Mouse (Mus musculus) CD4-positive helper T cell, adult 2 months (primary cell): ENCODE data around the gene Zfp990.
"Not testable (repeated sequence)": the region's sequence is repeated elsewhere in the genome, so short reads cannot be mapped to it uniquely, and the experiment has no call there.

Experiments
- DNase-seq: peaks from one replicate; pipeline ENCODE4 v3.0.0-alpha.2; 2012; ENCODE audit warnings: low read depth, missing footprints, low spot score

The Zfp990 gene

DNA sequence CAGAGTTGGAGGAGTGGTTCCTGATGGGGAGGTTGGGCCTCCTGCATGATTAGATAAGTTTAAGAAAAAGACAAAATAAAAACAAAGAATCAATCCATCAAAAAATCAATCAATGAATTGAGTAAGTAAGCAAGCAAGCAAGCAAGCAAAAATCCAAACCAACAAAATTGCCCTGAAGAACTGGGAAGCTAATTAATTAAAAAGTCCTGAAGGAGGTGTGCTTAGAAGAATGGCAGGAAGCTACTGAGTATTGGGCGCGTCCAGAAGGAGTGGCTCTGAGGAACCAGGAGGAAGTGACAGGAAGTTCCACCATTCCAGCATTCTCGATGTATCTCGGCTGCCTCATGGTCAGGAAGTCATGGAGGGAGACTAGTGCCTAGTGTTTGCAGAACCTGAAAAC, at the start of gene Zfp990:
Gene Zfp990 (plus strand): TSS at position 301 of the 400 bp plus-strand sequence.
- not testable (repeated sequence) for DNase-seq

DNA sequence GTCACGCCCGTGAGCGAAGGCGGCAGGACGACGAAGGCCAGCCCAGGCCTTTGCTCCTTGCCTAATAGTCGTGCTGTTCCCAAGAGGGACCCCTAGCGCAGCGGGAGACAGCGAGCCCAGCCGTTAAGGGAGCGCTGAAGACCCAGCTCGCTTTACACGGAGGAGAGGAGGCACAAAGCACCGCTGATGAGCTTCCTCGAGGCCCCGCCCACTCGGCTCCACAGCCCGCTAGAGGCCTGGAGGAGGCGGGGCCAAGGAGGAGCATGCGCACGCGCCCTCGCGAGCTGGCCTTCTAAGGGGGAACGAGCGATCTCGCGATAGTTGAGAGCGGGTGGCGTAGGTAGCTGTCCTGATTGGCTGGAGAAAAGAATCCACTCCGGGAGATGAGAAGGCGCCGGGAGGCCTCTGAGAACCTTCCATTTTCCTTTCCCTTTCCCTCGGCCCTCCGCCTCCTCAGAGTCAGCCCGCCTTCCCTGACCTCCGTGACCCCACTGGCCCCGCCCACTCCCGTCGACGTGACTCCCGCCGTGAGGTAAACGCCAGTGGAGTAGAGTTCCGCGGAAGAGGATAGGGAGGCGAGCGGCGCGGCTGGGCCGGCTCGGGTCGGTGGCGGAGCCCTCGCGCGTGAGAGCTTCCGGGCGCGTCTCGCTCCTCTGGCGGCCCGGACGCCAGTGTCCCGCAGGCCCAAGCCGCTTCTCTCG, 46.9 kb upstream of the Zfp990 start:
- DNase-seq: peak; percentile 67

DNA sequence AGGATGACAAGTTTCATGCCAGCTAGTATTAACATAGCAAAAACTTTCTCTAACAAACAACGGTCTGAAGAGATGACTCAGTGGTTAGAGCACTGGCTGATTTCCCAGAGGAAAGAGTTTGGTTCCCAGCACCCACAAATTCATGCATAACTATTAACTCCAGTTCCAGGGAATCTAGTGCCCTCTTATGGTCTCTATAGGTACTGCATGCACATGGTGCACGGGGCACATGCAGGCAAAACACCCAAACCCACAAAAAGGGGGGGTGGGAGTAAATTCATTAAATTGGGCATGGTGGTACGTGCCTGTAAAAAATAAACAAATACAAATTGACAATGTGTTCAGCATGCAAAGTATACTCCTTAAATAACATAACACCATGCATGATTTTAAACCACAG, 32.4 kb upstream of the Zfp990 start:
- no peak for DNase-seq

DNA sequence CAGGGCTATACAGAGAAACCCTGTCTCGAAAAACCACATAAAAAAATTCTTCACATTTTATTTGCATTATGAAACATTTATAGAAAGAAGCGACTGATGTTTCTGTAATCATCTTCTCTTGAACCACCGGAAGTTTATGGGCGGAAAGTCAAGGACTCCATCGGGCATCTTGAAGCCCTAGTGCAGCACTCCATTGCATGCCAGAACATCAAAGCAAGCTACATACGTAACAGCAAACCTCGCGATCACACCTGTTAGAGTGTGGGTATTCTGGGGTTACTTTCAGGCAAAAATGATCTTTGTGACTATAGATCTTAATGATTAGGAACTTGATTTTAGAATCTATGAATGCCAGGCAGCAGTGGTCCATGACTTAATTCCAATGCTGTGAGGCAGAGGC, 29.9 kb upstream of the Zfp990 start:
- DNase-seq: not testable (repeated sequence)

DNA sequence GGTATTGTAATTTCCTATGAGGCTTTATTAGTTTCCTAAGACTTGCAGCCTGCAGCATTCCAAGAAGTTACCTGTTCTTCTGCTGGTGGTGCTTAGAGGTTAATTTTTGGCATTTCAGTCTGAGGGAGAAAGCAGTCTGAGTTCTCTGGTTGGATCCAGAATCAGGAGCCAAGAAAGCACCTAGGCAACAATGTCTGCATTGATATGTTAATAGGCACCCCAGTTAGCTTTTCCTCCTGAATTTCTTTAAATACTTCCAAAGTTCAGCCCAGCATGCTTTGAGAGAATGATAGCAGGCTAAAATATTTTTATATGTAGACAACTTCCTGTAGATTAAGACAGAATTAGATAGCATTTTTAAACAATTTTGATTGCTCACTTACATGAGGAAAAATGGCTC, 21.2 kb upstream of the Zfp990 start:
- DNase-seq: no peak

DNA sequence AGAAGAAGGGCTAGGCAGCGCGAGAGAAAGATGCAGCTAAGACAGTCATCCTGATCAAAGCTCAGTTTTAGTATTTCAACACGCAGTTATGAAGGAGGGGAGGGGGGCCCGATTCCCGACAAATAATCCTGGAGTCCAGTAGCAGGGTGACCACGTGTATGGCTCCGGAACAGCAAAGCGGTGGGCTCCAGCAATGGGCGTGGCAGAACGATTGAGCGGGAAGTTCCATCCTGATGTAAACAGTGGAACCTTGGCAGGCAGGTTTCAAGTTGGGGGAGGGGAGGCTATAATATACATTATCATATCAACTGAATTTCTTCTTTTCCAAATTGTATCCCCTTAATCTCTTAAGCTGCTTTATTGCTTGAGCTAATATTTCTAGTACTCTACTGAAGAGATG, 18.4 kb upstream of the Zfp990 start:
- DNase-seq: no peak

DNA sequence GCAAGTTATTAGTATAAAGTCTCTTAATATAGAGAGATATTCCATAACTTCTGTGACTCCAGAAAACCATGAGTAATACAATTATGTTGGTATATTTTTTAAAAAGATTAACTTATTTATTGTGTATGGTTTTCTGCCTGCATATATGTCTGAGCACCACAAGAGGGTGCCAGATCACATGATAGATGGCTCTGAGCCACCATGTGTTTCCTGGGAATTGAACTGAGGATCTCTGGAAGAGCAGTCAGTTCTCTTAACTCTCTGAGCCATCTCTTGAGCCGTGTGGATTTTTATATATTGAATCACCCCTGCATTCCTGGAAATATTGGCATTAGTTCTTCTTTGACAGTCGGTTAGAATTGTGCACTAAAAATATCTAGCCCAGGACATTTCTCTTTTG, 17.2 kb upstream of the Zfp990 start:
- DNase-seq: not testable (repeated sequence)

DNA sequence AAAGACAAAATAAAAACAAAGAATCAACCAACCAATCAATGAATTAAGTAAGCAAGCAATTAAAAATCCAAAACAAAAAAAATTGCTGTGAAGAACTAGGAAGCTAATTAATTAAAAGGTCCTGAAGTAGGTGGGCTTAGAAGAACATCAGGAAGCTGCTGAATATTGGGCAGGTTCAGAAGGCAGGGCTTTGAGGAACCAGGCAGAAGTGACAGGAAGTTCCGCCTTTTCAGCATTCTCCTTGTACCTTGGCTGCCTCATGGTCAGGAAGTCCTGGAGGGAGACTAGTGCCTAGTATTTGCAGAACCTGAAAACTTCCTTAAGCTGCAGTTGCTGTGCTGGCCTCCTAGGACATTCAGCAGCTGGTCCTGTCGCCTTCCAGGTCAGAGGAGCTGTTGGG, 4.1 kb downstream of the Zfp990 start:
- not testable (repeated sequence) for DNase-seq

DNA sequence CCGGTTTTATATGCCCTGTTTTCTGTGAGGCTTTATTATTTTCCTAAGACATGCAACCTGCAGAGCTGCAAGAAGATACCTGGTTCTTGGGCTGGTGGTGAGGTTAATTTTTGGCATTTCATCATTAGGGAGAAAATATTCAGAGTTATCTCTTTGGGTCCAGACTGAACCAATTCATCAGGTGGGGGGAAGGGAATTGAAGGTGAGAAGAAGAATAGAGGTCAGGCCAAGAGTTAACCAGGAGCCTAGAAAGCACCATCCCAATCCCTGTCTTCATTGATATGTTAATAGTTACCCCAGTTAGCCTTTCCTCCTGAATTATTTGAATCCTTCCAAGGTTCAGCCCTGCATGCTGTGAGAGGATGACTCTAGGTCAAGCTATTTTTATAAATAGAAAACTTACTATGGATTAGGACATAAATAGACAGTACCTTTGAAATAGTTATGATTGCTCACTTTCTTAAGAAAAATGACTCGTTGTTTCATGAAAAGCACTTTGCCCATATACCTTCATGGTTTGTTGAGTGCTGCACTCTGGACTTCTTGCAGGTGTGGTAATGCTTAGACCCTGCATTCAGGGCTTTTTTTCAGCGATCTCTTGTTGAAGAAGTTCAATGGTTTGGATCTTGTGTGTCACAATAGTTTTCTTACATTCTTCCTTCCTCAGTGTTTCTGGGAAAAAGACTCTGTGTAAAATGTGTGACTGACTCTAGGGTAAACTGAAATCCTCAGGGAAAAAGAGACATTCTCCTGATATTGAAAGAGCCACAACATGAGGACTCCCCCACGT, 5.4 kb downstream of the Zfp990 start:
- not testable (repeated sequence) for DNase-seq

DNA sequence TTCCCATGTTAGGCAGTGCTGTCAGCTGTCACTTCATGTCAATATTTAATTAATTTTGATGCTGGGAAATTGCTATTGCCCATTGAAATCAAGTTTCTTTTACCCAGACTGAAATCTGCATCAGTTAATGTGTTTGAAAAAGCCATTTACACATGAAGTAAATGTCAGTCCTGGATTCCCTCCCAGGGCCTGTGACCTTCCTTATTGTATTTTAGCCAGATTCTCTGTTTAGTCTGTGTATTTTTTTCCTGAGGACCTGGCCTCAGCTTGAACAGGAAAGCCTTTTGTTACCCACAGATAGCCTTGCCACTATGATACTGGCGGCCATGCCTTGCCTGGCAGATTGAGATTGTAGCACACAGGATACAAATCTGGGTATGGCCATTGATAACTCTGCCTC, 6.8 kb downstream of the Zfp990 start:
- DNase-seq: not testable (repeated sequence)

DNA sequence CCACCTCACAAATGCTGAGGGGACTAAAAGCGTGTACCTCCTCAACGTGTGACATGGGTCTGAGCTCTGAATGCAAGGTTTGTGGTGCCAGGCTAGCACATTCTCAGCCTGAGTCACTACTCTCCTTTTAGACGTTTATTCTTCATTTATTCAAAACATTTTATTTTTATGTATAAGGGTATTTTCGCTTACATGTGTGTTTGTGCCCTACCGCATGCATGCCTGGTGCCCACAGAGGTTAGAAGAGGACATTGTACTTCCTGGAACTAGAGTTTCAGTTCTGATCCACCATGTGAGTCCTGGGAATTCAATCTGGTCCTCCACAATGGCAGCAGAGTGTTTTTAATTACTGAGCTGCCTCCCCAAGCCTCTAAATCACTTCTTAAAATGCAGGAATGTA, 33.3 kb downstream of the Zfp990 start:
- DNase-seq: not testable (repeated sequence)

DNA sequence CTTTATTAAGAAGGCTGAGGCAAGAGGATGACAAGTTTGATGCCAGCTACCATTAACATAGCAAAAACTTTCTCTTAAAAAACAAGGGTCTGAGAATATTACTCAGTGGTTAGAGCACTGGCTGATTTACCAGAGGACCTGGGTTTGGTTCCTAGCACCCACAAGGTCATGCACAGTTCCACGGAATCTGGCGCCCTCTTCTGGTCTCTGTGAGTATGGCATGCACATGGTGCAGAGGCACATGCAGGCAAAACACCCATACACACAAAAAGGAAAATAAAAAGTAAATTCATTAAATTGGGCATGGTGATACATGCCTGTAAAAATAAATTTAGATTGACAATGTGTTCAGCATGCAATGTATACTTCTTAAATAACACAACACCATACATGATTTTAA, 34.5 kb downstream of the Zfp990 start:
- not testable (repeated sequence) for DNase-seq

DNA sequence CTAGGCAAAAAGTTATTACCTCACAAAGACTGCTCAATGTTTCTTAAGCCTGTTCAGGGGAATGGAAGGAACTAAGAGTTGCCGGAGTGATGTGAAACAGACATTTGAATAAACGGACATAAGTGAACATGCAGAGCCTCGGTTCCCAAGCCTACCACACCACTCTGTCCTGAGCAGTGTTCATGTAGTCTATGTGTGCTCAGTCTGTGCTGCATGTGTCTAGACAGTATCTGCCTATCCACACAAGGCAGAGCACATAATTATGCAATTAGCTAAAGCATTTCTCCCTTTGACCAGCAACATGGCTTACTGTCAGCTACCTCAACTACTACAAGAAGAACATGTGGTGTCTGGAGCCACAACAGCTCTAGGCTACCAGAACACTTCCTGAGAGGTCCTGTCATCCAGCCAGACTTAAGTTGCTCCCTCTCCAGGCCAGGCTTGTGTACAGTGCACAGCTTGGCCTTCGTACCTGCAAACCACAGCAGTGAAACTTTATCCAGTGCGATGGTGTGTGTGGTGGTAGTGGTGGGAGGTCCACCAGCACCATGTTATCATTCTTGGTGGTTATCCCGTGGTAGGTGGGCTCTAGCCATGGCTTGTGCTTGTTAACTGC, 35.3 kb downstream of the Zfp990 start:
- DNase-seq: not testable (repeated sequence)

DNA sequence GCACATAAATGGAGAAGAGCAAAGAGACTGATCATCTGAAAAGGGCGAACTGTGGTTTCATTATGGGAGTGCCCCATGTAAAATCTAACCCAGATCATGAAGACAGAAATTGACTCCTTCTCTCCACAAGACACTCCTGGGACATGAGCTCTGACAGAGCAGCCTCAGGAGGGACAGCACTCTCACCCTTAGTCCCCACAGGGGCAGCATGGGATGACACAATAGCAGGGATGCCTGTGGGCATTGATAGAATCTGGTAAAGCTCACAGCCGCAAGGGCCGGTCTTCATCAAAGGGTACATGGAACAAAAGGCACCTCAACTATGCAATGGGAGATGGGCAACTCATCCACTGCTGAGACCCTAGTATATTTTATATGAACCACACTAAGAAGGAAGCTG, 35.9 kb downstream of the Zfp990 start:
- DNase-seq: not testable (repeated sequence)

DNA sequence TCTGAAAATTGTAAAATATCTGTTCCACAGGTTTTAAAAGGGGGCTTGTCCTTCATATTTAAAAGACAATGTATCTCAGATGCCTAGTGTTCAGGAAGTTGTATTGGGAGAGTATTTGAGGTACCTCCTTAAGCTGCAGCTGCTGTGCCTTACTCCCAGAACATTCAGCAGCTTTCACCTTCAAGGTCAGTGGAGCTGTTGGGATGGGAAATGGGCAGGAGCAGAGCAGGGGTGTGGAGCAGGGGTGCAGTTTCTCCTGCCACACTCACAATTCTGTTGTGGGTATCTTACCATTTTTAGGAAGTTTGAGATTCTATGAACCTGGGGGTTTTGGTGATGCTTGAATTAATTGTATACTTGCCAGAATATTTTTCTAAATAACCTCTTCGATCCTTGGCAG, 46.1 kb downstream of the Zfp990 start:
- DNase-seq: no peak

DNA sequence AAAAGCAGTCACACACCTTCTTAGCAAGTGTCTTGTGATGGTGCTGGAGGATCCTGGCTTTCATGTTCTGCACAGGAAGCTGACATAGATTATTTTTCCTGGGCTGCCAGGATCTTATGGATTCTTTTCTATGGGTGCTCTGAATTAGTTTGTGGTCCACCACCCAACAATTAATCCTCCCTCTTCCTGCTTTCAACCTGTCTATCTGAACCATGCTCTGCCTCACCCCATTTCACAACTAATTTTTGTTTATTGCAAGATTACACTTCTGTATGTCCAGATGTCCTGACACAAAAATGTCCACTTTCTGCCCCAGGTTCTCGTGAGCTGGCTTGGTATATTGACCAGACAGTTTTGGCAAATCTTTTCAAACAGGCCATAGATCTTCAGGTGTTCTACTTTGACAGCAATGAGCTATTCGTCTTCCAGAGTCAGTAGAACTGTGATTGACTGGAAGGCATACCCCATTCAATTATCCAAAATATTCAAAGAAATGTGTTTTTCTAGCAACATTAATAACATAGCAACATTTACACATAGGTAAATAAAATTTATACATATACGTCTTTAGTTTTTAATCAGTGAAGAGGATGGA, 49.0 kb downstream of the Zfp990 start:
- no peak for DNase-seq

DNA sequence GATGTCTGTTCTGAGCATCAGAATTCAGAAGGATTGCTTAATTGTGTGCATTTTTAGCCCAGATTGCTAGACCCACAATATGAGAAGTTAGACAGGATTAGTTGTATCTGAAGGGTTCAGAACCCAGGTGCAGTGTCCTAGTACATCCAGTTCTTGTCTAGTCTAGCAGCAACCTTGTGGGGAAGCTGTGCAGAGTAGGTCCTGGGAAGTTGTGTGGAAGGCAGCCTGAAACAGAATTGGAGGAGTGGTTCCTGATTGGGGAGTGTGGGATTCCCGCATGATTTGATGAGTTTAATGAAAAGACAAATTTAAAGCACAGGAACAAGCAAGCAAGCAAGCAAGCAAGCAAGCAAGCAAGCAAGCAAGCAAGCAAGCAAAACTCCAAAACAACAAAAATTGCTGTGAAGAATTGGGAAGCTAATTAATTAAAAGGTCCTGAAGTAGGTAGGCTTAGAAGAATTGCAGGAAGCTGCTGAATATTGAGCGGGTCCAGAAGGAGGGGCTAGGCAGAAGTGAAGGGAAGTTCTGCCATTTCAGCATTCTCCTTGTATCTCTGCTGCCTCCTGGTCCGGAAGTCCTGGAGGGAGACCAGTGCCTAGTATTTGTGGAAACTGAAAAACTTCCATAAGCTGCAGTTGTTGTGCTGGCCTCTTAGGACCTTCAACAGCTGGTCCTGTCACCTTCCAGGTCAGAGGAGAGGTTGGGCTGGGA, 53.7 kb downstream of the Zfp990 start:
- DNase-seq: no peak

DNA sequence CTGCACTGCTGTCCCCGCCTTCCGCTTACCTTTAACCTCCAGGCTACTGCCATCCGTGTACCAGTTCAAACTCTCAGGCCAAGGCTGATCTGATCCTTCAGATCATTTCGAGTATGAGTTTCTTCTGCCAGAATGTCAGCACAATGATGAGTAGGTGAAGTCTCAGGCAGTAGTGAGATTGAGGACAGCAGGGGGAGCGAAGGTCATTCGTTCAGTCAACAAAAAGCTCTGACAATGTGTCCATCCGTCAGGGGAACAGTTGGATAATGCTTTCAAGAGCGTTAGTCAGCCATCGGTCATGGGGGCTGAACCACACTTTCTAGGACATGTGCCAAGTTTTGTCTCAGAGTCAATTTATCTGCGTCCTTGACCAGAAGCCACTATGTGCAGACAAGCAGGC, 59.9 kb downstream of the Zfp990 start:
- DNase-seq: not testable (repeated sequence)

DNA sequence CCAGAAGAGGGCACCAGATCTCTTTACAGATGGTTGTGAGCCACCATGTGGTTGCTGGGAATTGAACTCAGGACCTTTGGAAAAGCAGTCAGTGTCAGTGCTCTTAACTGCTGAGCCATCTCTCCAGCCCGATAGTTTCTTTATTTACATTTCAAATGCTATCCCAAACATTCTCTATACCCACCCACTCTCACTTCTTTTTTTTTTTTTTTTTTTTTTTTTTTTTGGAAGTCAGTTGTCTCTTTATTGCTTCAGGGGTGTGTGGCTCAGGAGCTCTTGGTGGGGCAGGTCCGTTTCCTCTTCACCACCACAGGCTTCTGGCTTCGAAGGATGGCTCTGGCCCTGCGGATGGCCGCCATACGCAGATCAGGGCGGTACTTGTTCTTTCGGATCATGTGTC, 66.1 kb downstream of the Zfp990 start:
- not testable (repeated sequence) for DNase-seq

DNA sequence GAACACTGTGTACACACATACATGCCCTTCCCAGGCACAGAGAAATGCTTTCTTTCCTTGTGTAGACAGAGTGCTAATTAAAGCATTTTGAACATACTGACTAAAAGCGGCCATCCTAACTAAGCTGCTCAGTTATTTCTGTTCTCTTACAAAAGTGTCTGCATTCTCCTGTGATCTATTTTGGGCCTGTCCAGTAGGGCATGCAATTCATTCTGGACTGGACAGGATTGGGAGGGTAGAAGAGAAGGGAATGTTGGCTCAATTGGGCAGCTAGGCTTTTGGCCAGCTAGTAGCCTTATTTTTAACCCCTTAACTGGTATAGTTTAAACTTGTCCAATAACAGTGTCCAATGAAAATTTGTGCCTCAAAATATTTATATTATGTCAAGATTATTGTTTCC, 69.8 kb downstream of the Zfp990 start:
- DNase-seq: not testable (repeated sequence)

DNA sequence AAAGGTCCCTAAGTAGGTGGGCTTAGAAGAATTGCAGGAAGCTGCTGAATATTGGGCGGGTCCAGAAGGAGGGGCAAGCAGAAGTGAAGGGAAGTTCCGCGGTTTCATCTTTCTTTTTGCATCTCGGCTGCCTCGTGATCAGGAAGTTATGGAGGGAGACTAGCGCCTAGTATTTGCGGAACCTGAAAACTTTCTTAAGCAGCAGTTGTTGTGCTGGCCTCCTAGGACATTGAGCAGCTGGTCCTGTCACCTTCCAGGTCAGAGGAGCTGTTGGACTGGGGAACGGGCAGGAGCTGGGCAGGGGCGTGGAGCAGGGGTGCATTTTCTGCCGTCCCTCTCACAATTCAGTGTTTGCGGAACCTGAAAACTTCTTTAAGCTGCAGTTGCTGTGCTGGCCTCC, 74.5 kb downstream of the Zfp990 start, which contains the start of gene Gm13212:
Gene Gm13212 (plus strand): TSS at position 89 of the 400 bp plus-strand sequence.
- DNase-seq: peak; percentile 66
